Mouse (Mus musculus) forelimb bud, embryonic 11.5 days (tissue): ENCODE data around the gene Stx18.

Experiments
- DNase-seq: peaks from one replicate; pipeline ENCODE4 v3.0.0-alpha.2; 2012; ENCODE audit warnings: low read depth, low spot score

Gene Stx18

DNA sequence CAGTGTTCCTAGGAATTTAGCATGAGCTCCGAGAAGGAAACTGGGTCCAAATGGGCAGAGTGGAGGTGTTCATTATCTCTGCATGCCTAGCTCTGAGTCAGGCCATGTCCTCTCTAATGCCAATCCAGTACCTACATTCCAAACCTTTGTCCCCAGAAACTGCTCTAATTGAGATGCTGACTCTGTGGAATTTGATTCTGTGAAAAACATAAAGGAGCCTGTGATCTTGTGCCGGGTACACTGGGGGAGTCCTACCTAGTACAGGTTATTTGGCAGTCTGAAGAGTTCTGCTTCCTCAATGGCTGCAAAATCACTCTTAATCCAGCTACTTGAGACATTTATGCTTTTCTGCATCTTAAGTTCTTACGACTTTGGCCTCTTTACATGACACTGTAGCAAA is 40.0 kb downstream of the Stx18 start:
- no peak for DNase-seq

DNA sequence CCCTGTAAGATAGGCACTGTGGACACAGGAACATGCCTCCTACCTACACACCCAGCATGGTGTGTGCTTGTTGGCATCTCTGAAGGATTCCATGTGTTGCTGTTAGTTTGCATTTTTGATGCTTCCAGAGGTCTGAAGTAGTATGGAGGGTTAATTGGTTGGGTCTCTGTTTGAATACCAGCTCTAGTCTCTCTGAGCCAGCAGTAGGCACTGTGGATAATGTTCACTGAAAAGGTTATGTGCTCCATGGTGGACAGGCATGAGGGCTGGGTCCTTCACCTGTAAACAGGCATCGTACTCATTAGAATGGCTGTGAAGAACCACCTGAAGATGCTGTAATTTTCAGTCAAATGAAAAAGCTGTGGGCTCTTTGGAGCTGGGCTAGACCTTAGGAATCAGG is 41.9 kb downstream of the Stx18 start:
- DNase-seq = no peak

DNA sequence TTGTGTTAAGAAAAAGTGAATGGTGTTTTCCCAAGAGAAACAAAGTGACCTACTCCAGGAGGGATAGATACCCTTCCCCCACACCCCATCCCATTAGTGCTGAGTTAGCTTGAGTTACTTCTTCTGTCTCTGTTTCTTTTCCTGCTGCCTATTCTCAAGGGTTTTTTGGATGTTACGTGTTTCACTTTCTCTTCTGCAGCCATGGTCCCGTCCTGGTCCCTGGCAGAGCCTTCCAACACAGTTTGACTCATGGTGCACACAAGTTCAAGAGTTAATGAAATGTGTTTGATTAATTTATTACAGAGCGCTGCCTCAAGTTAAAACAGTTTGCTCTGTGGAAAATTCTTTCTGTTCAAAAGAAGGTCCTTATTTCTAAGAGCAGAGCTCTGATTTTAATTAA is 44.0 kb downstream of the Stx18 start:
- no peak for DNase-seq

DNA sequence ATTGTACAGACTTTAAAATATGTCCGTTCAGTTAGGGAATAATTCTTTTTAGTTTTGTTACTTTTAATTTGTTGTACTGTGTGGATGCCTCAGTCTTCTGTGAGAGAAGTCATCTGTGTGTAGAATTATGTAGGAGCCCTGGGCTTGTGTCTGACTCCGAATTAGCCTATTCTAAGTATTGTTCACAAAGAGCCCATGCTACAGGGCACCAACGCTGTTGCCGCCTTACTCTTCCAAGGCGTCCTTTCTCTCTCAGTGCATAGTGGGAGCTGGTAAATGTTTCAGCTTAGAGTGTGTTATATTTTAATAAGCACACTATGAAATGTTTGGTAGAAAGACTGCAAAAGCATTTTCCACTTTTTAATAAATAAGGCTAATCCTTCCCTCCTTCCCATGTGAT is 44.8 kb downstream of the Stx18 start:
- no peak for DNase-seq

DNA sequence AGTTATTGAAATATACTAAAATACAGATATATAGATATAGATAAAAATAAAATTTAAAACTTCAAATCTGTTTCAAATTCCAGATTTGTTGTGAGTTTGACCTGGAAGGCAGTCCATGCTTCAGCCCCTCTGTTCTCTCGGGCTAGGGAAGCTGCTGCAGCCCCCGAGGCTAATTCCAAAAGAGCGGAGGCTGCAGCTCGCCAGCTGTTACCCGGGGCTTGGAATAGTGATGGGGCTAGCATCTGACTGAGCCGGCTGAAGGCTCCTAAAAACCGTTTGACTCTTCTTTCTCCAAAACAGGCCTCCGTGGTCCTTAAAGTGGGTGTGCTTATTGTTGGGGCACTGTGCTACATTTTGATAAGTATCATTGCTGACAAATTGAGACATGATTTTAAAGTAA is 46.1 kb downstream of the Stx18 start:
- peak; percentile 32 for DNase-seq

DNA sequence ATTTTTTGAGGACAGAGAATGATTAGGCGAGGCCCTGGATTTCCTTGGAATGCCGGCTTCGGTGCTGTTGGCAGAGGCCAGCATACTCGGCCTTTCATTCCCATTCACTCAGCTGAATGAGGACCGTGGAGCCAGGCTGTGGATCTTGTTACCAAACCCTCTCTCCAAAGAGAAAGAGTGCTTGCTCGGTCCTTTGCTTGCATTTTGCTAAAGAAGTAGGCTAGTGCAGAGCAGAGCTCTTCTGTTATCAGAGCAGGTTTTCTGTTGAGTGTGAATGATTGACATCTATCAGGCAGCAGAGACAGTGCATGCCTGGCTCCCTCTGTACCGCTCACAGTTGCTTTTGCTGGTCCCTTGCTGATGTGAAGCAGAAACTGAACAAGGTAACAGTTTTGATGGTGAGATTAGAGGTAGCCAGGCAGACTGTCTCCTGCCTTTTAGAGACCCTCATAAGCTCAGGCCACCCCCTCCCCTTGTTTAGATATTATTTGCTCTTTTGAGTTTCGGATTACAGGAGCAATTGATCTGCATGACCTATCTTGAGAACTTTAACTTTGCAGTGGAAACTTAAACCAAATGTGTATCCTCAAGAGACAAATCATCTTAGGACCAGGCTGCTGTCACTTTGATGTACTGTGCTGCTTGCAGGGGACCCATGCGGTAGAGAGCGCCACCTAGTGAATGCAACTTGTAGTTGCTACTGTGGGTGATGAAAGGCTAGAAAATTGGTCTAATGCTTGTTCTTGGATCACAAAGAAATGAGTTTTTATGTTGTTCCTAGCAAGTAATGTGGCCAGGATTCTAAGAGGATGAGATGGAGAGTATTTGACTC is 47.2 kb downstream of the Stx18 start:
- DNase-seq = peak; percentile 76

DNA sequence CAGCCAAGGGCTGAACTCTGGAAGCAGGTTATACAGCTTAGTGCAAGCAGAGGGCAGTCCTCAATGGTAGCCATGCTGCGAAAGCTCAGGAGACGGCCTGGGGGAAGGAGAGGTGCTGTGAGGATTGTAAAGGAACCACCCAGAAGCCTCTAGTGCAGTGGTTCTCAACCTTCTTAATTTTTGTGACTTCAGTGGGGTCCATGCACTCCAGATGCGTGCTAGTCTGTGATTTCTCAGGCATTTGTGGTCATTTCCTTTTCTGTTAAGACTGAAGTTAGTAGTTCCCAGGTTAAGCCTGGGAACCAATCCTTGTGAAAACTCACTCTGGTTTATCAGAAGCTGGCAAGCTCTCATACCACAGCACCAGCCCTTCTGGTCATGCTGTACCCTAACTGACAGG is 51.6 kb downstream of the Stx18 start:
- no peak for DNase-seq

DNA sequence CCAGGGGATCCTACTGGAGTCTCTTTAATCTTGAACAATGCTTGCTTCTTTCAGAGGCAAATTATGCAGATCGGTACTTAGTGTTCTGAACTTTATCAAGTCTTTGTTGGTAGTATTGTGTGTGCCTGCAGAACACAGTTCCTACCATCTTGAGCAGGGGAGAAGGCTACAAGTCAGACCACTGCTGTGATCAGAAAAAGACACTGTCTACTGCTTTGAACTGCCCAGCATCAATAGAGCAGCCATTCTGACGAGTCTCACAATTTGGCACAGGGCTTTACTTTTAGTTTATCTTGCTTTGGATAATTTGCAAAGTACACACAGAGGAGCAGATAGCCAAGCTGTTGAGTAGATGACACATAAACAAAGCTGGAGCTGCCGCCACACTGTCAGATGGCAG is 52.0 kb downstream of the Stx18 start:
- no peak for DNase-seq

DNA sequence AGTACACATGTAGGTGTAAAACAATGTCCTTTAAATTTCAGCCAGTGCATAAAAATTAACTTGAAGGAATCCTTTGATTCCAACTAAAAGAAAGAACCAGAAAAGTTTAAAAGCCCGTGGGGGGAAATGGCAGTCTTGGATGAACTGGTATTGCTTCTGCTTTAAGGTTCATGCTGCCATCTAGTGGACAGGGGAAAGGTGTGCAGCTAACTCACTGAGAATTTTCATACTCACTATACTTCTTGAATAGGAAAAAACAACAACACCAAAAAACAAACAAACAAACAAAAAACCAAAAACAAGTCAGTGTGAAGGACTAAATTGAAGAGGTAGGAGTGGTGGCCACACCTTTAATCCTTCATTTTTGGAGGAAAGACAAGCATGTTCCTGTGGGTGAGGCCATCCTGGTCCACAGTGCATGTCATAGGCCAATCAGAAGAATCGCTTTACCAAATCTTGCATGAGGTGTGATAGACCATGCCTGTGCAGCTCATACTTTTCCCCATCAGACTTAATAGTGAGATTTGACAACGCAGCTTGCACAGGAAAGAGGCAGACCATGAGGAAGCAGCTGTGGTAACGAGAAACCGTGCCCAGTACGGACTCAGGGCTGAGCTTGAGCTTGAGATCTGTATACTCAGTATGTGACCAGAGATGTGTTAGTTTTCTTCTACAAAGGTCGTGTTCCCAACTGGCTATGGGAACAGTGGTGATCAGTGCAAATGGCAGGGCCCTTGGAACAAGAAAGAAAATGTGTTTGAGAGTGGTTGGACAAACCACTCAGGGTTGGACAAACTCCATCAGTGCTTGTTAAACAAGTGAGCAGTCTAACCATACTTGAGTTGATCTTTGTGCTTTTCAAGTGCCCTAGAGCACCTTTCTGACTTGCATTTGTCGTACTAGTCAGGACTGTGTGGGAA is 52.8 kb downstream of the Stx18 start:
- peak; percentile 70 for DNase-seq

DNA sequence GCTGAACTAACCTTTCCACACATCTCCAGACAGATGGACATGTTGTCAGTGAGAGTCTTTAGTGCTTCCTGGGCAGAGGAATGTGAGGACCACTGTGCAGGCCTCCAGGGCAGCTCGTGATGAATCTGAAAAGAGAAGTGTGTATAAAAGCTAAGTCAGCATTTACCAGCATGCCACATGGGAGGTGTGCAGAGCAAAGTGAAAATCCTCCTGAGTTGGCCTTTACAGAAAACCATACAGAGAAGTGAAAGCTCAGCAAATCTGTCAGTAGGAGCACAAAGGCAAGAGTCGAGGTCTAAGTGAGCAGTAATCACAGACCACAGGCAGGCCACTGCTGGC is 53.4 kb downstream of the Stx18 start:
- DNase-seq = no peak

DNA sequence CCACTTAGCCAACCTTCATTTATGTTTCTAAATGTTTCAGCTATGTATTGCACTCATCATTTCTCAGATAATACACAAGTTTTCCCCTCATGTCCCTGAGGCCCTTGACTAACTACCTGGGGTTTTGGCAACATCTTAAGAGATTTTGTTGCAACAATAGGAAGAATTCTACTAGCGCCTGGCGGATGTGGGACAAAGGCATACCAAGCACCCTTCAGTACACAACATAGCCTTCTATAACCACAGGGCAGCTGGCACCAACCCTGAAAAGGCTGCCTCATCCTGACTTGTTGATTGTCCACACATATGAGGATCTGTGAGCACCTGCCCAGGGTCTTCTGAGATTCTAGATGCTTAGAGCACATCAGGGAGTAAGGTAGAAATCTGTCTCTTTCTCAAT is 55.8 kb downstream of the Stx18 start:
- no peak for DNase-seq

DNA sequence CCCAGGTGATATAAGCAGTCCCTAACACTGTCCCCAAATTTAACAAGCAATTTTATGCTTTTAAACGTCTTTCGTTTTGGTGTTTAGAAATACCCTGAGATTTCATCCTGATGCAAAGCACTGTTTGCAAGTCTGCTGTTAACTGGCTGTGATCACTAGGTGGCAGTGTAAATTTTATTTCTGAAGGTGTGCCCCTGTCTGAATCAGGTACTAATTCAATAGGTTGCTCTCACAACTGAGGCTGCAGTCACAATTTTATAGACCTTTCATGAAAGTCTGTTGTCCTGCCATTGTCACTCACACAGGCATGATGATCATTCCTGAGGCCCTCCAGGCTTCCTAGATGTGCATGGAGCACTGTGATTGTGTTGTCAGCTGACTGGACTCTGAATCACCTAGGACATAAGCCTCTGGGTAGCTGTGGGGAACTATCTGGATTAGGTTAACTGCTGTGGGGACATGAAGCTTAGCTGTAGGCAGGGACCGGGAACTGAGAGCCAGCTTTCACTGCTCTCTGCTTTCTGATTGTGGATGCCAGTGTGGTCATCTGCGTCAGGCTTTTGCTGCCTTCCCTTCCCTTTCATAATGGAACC is 59.1 kb downstream of the Stx18 start:
- DNase-seq = no peak

DNA sequence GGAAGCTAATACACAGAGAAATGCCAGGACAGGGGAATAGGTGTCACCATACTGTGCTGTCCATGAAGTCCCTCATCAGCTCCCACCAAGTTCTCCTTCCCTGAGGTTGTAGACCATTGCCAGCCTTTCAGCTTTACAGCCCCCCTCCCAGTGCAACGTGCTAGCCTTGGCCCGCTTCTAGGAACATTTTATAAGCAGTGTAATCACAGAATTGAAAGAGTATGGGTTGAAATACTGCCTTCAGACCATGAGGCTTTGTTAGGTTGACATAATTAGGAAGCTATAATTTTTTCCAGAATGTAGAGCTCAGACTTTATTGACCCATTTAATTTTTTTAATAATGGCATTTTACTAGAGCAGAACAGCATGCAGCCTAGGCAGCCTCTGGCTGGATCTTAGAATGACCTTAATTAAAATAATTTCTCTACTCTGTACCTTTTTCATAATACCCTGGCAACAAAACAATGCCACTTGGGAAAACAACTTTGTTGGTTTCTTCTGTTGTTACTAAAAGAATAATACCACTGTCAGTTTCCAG is 60.7 kb downstream of the Stx18 start:
- peak; percentile 21 for DNase-seq

DNA sequence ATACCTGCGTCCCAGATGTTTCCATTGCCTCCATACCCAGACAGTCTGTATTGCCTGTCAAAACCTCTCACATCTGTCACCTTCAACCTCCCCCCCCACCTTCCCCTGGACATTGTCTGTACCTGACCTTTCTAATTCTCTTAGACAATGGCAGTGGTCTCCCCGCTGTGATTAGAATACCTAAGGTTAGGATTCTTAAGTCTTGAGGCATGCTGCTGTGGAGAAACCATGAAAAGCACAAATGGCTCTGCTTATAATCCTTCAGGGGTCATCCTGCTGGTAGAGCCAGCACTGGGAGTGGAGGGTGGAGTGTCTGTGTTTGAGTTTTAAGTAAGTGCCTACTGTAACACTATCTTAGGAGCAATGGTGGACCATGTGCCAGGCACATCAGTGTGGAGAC is 64.4 kb downstream of the Stx18 start:
- DNase-seq = no peak

DNA sequence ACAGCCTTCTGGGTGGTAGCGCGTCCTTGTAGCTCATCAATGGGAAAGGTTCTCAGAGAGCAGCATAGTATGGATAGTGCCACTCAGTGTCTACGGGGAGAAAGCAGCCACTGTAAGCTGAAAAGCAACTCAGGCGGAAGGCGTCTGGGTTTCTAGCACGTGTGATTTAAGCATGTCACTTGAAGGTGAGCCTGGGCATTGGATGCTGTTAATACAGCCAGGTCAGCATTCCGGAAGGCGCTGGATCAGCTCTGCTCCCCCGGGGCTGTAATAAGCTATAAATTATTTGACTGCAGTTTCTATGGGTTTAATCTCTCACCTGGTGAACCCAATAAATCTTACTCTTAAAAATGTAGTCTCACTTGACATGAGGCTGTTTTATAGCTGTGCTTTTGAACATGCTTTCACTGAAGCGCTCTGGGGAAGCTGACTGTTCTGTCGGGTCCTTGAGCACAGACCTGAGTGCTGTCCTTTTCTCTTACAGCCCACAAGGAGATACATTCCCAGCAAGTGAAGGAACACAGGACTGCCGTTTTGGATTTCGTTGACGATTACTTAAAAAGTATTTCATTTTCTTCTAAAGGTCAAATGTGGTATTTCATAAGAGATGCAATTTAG is 67.6 kb downstream of the Stx18 start:
- peak; percentile 65 for DNase-seq

DNA sequence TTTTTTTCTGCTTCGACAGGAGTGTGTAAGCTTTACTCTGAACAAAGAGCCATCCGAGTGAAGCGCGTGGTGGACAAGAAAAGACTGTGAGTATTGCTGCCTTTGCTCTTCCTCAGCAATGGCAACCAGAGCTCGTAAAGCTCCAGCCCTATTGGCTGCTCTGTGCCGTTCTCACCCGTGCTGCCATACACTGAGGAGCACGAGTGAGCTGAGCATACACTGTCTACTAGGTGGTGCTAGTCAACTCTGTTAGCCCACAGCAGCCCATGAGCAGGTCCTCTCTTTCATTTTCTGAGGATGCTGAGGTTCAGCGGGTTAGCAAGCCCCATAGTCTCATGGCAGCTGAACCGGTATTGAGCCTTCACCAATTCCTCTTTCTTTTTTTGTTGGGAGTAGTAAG is 68.3 kb downstream of the Stx18 start:
- DNase-seq = no peak

DNA sequence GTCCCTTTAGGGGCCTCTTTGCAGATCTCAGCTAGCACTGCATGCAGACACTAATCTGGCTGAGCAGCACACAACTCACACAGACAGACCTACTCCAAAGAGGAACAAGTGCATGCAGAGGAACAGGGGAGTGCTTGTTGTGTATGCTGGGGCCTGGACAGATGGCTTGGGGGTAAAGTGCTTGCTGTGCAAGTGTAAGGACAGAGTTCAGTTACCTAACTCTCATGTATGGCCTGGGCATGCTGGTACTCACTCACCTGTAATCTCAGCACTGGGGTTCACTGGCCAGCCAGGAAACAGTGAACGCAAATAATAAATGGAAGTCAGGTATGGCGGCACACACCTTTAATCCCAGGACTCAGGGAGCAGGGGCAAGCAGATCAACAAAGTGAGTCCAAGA is 76.0 kb downstream of the Stx18 start:
- DNase-seq = no peak

DNA sequence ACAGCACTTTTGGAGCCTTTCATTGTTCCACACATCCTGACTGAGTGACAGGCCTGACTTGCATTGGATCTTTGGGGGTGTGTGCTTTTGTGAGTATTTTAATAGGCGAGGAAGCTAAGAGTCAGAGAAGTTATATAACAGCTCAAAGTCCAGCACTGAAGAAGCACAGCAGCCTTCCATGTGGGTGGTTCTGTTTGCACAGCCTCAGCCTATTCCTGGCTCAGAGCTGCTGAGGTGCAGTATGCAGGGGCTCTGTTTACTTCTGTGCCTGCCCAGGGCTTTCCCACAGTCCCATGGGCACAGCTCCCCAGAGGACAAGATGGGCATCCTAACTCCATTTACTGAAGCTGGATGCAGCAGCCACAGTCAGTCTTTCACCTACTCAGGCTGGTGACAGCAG is 78.5 kb downstream of the Stx18 start:
- no peak for DNase-seq

DNA sequence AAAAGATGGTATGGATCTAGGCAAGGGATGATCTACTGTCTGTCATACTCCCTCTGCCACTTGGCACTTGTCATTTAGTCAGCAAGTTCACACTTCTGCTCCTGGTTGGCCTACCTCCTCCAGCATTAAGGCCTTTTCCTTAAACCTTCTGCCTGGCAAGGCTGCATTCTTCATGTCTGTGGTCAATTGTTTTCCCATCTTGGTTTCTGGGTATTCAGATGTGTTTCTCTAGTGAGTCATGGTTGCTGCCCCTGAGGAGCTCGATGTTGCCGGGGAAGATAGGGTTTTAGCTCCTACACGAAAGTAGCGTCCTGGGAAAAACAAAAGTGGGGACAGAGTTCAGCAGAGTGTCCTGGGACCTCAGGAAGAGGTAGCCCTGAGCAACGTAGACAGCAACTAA is 80.7 kb downstream of the Stx18 start:
- no peak for DNase-seq

DNA sequence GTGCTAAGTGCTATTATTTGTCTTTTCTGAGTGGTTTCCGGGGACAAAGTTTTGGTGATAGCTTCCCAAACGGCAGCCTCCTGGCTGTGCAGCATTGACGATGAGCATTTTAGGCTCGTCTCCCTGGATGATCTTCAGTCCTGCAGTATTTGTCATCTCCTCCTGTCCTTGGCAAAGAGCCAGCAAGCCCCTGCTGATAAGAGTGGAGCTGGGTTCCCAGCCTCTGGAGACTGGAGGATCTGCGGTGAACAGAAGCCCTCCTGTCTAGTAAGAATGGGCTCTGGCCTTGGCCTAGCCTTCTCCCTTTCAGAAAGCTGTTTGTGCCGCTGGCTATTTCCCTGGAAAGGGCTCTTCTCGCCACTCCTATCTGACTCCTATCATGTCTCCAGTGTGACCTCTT is 83.2 kb downstream of the Stx18 start:
- DNase-seq = no peak

DNA sequence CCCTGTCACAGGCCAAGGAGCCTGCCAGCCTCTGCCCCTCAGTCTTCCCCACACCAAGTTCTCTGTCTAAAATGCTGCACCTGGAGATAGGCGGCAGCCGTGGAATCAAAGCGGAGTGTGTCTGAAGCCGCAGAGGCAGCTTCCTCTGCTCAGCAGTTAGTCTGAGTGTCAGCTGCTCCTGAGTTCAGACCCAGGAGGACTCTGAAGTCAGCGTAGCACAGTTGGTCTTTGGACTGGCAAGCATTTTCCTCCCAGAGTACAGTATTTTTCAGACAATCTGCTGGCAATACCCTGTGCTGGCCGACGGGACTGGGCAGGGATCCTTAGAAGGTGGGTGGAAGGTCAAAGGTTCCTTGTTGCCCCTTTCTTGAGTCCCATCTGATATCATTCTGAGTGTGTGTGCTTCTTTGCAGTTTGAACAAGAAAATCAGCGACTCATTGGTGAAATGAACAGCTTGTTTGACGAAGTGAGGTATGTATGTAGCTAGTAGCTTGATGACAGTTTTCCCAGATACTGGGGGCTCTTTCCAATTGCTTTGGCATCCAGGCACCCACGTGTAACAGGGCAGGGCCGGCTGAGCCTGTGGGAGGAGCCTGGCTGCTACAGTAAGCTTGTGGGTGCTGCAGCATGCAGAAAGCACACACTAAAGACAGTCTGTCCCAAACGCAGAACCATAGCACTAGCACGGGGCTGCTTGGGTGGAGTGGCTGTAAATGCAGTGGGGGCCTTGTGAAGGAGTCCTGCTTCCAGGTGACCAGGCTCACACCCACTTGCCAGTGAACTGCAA is 88.2 kb downstream of the Stx18 start:
- no peak for DNase-seq
